Mouse (Mus musculus) lung, adult 18-20 months (tissue): ENCODE results near the gene Klhl33.
A peak's percentile ranks its signal among the peaks of the same experiment; 100 is the strongest.
"Not testable (repeated sequence)": the region's sequence is repeated elsewhere in the genome, so short reads cannot be mapped to it uniquely, and the experiment has no call there.

Source experiments
- DNase-seq, 2 experiments: peaks; one replicate each; pipeline ENCODE4 v3.0.0; 2022; ENCODE audit warnings: mixed read lengths in 2 of 2

Gene Klhl33

DNA sequence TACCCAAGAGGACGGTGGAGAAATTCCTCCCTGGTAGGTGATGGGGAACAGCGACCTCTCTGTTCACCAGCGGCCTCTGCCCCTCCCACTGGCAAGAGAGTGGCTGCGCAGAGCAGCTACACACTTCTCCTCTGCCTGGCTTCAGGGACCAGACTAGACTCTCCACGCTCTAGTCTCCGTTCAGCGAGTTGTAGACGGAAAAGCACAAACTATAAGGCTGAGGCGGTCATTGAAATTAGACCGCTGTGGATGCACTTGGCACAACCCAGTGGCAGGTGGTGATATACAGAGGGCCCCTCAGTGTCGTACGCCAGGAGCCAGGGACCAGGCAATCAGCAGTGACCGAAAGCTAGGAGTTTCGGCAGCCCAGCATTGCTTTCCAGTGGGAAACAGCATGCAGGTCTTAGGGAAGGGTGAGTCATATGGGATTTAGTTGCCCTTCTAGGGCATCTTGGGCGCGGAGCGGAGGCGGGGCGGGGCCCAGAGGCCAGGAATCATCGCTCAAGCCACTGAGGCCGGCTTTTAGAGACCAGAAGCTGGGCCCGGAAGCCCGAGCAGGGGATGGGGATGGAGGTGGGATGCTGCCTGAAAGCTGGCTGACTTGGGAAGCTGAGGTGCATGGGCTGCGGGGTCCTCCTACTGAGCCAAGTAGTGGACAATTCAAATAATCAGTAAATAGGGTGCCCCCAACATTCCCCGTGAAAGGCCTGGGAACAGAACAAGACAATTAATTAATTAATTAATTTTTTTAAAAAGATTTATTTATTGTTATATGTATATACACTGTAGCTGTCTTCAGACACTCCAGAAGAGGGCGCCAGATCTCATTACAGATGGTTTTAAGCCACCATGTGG, 6.9 kb upstream of the Klhl33 start:
- DNase-seq, result peak; percentile 35 to 50

DNA sequence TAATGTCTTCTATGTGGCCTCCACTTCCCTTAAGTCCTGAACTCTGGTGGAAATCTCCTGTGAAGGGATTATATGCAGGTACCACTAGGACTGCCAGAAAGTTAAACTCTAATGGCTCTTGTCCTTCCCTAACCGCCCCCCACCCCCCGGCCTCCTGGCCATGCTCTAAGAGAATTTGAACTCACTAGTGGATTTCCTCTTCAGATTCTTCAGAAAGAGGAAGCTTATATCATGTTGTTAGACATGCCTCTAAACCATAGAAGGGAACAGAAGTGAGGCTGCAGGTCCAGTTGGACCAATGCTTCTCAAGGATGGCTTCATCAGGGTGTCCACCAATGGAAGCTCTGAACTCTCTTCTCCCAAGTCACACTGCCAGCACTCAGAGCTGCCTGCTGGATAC, 685 bp upstream of the Klhl33 start:
- DNase-seq, result not testable (repeated sequence)

- DNase-seq, result peak in 1 of 2 experiments; percentile 8
These were observed 447 bp downstream of the Klhl33 start for GRCm38 (mm10) chr14:50896747-50897373.

GRCm38 (mm10) chr14:50895985-50896746, 1.1 kb downstream of the Klhl33 start:
- DNase-seq, result peak; percentile 60 to 77

DNA sequence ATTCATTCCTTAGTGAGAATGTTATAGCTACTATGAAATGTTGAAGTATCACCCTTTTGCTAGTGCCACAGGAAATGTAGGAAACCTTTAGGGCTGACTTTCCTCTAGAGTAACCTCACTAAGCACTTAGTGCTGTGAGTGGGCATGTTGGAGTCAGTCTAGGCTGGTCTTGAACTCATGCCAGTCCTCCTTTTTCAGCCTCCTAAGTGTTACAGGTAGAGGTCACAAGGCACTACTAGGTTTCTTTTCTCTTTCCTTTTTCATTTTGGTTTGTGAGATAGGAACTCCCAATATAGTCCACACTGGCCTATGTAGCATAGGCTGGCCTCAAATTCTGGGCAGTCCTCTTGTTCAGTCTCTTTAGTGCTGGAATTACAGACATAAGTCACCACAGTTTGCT, 1.9 kb downstream of the Klhl33 start:
- no peak for DNase-seq

DNA sequence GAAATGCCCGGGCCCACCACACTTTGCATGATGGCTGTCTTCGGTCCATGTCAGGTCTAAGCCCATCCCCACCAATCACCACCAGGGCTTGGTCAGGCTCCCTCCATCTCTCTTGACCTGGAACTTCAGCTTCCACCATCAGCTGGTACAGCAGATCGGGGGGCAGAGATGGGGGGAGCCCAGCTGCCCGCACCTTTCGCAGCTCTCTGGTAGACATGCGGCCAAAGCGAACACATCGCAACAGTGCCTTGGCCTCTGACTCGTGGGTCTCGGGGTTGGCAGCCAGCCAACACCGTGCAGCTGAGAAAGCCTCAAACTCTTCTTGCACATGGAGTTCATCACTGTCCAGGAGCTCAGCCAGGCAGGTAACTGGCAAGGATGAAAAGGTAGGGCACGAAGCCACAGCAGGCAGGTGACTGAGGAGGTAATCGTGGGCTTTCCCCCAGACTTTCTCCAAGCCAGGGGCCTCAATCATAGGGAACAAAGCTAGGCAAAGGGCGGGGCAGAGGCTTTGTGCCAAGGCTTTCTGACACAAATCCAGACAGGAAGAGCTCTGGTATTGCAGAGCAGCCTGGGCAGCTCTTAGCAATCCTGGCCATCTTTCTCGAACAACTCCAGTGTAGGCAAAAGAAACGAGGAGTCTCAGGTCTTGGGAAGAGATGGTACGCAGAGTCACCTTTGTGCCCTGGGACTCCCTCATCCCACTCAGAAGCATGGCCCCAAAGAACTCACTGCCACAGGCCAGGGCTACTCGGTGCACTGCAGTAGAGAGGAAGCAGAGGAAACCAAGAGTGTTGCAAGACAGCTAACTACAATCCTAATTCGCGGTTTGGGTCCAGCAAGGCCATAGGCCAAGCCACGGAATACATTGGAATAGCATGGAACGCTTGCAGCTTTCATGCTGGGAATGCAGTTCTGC, 4.5 kb downstream of the Klhl33 start:
- DNase-seq, result peak; percentile 50 to 57

DNA sequence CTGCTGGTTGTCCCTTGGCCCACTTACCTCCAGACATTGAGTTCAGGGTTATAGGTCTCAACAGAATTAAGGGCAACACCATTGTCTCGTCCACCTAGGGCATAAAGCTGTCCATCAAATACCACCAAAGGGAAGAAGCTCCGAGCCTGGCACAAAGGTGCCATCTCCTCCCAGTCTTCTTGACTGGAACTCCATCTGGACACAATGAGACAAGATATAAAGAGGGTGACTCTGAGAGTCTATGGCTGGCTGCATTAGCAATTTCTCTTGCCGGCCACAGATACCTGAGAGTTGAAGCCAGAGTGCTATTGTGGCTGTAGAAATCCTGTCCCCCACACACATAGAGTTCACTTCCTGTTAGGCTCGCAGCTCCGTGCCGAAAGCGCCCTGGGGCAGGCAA, 5.2 kb downstream of the Klhl33 start:
- DNase-seq, result no peak

- no peak for DNase-seq
These were observed 5.7 kb downstream of the Klhl33 start for GRCm38 (mm10) chr14:50891621-50892020.

GRCm38 (mm10) chr14:50876236-50876950, 20.9 kb downstream of the Klhl33 start:
- DNase-seq, result no peak

DNA sequence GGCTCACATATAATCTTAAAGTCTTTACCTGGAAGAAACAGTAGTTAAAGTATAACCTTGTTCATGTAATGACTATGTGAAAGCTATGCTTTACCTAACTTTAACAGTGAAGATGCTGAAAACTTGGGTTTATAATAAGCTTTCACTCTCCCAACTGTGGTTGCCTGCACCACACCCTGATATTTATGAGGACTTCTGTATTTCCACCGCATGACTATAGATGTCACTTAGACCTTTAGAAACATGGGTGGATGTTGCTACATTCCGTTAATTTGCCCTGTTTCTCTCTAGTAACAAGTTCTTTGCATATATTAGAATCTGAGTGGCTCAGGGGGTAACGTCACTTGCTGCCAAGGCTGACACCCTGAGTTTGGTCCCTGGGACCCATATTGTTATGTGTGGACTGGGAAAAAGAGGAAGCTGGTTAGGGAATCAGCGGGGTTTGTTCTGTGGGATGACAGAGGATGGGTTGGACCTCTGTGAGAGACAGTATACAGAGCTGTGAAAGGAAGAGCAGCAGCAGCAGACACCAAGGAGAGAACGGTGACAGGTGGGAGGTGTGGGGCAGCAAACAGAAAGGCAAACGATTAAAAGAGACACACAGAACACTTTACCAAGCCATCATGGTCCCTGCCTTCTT, 21.6 kb downstream of the Klhl33 start:
- DNase-seq, result peak in 1 of 2 experiments; percentile 2

GRCm38 (mm10) chr14:50875175-50875574, 22.1 kb downstream of the Klhl33 start:
- no peak for DNase-seq

GRCm38 (mm10) chr14:50871284-50871683, 26.0 kb downstream of the Klhl33 start:
- DNase-seq, result no peak

DNA sequence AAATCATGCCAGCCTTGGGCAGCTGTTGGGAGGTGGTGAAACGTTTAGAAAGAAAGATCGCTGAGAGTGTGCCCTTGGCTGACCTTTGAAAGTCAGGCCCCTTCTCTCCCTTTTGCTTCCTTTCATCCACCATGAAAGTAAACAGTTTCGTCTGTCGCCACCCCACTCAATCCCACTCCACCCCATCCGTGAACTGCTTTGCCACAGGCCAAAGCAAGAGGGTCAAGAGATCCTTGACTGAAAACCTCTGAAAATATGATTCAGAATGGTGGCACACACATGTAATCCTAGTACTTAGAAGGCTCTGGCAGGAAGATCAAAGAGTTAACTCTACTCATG, 26.5 kb downstream of the Klhl33 start:
- peak; percentile 35 to 51 for DNase-seq

DNA sequence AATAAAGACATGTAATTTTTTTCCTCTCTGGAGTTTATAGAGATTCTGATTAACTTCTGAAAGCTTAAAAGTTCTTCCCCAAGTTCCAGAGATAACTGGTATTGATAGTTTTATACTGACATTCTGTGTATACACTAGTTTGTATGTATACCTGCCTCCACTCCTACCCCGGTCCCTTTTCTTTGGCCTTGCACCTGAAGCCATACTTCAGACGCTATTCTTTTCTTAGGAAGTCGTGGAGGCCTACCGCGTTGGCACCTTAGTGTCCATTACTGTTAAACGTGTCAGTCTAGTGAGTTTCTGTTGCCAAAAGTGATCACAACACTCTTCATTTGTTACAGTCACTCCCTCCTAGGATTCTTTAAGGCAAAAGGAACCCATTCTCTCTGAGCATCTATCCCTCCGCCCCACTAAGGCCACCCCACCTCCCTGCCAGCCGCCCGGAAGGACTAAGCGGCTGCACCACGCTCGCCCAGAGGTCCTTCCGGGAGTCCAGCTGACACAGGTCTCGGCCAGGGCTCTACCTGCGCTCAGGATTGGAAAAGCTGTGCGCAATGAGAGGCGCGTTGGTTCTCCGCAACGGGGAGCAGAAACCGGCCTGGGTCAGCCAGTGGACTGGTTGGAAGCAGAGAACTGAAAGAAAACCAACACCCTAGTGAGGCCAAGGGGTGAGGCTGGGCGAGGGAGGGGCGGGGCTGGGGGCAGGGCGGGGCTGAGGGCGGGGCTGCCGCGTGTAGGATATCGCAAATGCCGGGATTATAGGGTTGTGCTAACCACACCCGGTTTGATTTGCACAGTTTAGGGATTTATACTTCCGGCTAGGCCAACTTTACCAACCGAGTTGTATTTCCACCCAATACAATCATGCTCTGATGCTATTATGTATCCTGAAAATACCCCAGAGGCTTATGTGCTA, 27.2 kb downstream of the Klhl33 start, which contains the start of gene Tep1:
Tep1 (minus strand) TSS at position 672 of the 916 bp plus-strand sequence.
- DNase-seq, result peak; percentile 70 to 76

GRCm38 (mm10) chr14:50868656-50869055, 28.7 kb downstream of the Klhl33 start:
- DNase-seq, result no peak

- no peak for DNase-seq
These were observed 29.1 kb downstream of the Klhl33 start for GRCm38 (mm10) chr14:50868211-50868610.

- no peak for DNase-seq
These were observed 30.3 kb downstream of the Klhl33 start for GRCm38 (mm10) chr14:50866966-50867365.

GRCm38 (mm10) chr14:50865005-50865404, 32.3 kb downstream of the Klhl33 start:
- not testable (repeated sequence) for DNase-seq

- DNase-seq, result no peak
These were observed 34.7 kb downstream of the Klhl33 start for GRCm38 (mm10) chr14:50862641-50863040.

DNA sequence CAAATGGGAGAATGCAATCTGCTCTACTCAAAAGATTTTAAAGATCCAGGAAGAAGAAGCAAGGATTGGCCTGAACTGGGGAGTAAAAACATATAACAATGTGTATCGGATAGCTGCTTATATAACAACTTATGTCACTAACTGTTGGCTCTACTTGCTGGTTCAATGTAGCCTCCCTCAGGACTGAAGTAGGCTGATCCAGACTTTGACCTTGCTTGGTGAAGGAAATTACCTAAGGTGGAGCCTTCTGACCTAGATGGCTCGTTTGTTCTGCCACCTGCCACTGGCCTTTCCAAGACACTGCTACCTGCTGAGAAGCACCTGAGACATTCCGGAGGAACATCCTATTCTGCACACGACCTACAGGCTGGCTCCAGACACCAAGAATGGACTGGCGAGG, 41.5 kb downstream of the Klhl33 start:
- DNase-seq, result no peak
